19 mouse cellular contexts compared by ENCODE assay signal in the genomic region with DNA sequence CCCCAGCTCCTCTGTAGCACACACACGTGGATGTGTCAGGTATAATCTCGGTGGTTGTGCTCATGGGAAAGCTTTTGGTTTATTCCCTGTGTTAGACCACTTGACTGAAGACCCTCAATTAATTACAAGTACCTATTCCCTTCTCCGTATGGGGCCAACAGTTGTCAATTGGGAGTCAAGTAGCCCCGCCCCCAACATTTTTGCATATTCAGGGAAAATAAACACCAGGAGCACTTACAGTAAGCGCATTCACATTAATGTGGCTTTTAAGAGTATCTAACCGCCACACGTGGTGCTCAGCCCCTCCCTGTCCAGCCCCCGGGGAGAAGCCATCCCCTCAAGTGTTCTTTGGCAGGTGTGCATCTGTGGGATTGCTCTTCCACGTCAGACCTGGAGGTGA.
"Had no signal": no experiment of that assay in that cellular context is flagged by ENCODE, and none has a peak within 500 bp of the region (broad histone marks: within the 10 kb centered on the region; RNA-seq: fewer than 3 reads in every experiment).

No protein-coding gene starts in this region.

- H3K9me3 ChIP-seq: midbrain, embryonic 10.5 days; midbrain, embryonic 12.5 days; neural tube, embryonic 13.5 days; neural tube, embryonic 15.5 days; stomach, embryonic 15.5 days had no signal

- H3K36me3 ChIP-seq: midbrain, embryonic 10.5 days; midbrain, embryonic 12.5 days; neural tube, embryonic 13.5 days; neural tube, embryonic 15.5 days; stomach, embryonic 15.5 days had no signal

- H3K4me3 ChIP-seq: midbrain, embryonic 10.5 days; midbrain, embryonic 12.5 days; myocyte; neural tube, embryonic 13.5 days; neural tube, embryonic 15.5 days; stomach, embryonic 15.5 days had no signal

- DNase-seq: lung, adult 18-20 months; lung, embryonic 14.5 days; lung, postnatal 10 days; lung, postnatal 4 days; midbrain, embryonic 14.5 days; retina, postnatal 1 day; right cerebral cortex, adult 18-20 months; right cerebral cortex, postnatal 25 days; thymus, adult 2 months; thymus, postnatal 25 days; thymus, postnatal 4 days had no signal

- H3K27me3 ChIP-seq: neural tube, embryonic 13.5 days; neural tube, embryonic 15.5 days; stomach, embryonic 15.5 days had no signal

- H3K4me1 ChIP-seq: stomach, embryonic 15.5 days had no signal

- H3K9ac ChIP-seq: lung, embryonic 14.5 days; midbrain, embryonic 12.5 days; neural tube, embryonic 13.5 days; neural tube, embryonic 15.5 days; stomach, embryonic 15.5 days had no signal

- H3K4me2 ChIP-seq: lung, embryonic 14.5 days; midbrain, embryonic 12.5 days; neural tube, embryonic 13.5 days; neural tube, embryonic 15.5 days; stomach, embryonic 15.5 days had no signal

- ATAC-seq: midbrain, embryonic 16.5 days had no signal

- H3K27ac ChIP-seq: midbrain, embryonic 10.5 days; midbrain, embryonic 12.5 days; neural tube, embryonic 13.5 days; neural tube, embryonic 15.5 days; stomach, embryonic 15.5 days; stomach, postnatal 0 days had no signal
